Mouse (Mus musculus): ENCODE measurements around the gene Lhfpl2.

The Lhfpl2 gene

DNA sequence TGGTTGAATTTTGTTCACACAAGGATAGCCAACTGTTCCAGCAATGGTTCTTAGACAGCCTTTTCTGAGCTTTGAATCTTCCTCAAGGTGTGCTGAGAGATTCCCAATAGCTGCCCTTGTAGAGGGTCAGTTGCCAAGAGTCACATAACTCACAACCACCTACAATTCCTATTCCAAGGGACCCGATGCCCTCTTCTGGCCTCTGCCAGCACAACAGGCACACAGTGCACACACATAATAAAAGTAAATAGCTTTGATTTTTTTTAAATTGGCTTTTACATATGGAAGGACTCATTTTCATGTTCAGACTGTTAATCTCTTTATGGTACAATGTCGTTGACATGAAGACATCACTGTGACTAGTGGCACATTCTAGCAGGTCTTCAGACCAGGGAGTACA, 155.1 kb downstream of the Lhfpl2 start:
- DNase-seq (ENCODE audit: low spot score in 2 of 2): no peak

DNA sequence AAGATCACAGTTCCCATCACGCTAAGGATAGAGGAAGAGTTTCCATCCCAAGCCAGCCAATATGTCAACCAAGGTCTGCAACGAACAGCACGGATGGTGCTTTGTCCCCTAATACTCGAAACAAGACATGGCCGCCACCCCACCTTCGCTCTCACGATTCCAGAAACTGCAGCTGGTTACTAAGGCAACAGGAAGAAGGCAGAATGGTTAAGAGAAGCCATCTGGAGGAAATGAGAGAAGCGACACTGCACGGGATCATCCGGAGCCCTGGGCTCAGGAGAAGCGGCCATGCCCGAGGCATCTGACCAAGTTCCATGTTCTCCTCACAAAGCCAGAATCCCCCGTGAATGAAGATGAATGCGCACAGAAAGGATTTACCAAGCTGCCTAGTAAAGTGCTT, 166.0 kb downstream of the Lhfpl2 start:
- no peak for DNase-seq (ENCODE audit: low spot score in 2 of 2)

DNA sequence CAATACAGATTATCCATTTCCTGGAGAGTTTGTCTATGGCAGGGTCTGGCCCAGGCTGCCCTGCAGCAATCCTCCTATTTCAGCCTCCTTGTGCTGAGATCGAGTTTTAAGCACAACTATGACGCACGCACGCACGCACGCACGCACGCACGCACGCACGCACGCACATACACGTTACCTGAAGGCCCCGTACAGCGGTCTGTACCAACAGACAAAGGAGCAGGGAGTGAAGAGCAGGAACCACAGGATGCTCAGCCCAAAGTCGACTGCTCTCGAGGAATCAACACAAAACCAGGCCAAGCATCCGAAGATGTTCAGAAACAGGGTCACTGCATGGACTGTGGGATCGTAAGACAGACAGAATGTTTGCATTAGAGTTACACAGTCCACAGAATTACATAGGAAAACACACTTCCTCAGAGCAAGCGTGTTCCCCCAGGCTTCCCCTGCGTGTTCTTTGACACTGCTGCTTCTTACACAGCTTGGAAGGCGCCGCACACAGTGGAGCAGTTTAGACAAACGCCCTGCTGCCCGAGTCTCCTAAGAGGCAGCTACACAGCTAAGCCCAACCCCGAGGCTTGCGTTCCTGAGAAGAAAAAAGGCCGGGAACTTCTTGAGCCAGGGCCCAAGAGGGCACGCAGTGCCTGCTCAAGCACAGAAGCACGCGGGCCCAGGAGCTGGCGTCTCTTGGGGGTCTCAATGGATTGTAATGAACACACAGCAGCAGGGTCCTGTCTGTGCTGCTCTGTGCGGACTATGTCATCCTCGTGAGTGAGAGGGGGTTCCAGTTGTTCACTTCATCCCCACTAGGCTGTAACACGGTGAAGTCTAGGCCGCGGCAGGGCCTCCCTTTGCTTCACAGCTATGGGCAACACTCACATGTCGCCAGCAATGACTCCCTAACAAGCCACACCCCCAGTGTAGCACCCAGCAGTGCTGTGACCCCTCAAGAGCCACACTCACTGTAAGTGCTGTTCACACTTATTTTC, 167.4 kb downstream of the Lhfpl2 start:
- peak in 1 of 2 experiments; percentile 51 for DNase-seq (ENCODE audit: low spot score in 2 of 2)

DNA sequence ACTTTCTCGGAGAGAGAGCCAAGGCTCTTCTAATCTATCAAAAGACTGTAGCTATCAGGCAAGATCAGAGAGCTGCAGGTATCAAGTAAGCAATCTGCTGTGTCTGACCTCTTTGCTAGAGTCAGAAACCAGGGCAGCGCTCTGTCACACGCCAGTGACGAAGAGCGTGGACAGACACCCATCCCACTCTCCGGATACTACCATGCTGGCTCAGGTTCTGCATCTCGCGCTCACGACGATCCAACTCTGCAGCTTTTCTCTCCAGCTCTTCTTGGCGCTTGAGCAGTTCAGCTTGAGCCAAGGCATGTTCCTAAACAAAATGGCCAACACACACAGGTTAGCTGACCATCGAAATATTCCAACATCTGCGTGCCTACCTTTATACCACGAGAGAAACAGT, 174.3 kb downstream of the Lhfpl2 start:
- no peak for DNase-seq (ENCODE audit: low spot score in 2 of 2)

DNA sequence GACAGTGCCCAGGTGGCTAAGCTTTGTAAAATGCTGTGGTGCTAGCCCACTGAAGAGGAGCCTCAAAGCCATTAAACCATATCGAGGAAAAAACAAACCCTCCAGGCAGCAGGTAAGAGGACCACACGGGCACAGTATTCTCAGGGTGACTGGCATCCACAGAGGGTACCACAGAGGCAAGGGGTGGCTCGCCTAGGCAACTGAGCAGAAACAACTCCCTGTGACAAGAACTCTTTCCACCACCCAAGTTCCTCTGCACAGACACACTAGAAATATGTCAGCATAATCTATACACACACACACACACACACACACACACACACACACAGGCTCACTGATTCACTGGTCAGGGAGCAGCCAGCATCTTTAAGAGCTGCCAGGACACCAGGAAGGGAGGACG, 181.9 kb downstream of the Lhfpl2 start:
- no peak for DNase-seq (ENCODE audit: low spot score in 2 of 2)

DNA sequence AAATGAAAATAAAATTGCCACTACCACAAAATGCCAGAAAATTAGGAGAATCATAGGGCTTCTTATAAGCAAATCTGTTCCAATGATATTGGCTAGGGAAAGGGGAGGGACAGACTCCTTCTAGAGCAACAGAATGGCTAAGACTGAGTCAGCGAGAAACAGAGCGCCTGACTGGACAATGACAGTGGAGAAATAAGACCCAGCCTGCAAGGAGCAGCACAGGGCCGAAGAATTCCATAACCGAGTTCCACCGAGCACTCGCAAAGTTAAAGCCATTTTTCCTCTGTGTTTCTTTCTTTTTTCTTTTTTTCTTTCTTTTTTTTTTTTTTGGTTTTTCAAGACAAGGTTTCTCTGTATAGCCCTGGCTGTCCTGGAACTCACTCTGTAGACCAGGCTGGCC, 182.5 kb downstream of the Lhfpl2 start:
- DNase-seq (ENCODE audit: low spot score in 2 of 2): no peak

DNA sequence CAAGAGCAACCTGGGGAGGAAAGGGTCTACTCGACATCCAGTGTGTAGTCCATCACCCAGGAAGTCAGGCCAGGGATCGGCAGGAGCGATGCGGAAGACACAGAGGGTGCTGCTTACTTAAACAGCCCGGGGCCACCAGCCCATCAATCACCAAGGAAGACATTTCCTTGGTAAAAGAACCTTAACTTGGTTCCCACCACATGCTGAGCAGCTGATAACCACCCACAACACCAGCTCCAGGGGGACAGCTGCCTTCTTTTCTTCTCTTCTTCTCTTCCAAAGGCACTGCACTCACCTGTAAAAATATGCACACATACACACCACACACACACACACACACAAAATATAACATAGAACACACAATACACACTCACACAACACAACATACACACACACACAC, 183.3 kb downstream of the Lhfpl2 start:
- no peak for DNase-seq (ENCODE audit: low spot score in 2 of 2)

DNA sequence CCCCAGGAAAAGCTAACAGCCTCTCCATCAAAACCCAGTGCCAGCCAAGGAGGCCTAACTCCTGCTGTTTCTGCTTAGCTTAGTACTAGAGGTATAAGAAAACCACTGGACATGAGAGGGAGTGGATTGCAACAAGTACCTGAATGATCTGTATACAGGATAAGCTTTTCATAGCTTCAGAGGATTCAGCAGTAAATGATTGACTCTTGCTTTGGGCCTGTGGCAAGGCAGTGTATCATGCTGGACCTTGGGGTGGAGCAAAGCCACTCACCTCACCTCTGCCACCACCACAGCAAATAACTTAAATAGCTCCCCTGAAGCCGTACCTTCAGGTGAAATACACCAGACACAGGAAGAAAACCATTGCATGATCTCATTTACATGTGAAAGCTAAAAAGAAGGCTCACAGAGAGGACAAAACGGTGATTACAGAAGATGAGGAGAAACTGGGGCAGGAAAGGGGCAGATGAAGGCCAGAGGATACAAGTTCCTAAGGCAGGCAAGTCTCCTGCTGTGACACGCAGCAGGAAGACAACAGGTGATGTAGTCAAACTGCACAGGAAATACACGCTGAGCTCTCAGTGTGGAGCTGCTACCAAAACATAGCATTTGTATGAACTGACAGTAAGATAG, 184.4 kb downstream of the Lhfpl2 start:
- DNase-seq (ENCODE audit: low spot score in 2 of 2): no peak

DNA sequence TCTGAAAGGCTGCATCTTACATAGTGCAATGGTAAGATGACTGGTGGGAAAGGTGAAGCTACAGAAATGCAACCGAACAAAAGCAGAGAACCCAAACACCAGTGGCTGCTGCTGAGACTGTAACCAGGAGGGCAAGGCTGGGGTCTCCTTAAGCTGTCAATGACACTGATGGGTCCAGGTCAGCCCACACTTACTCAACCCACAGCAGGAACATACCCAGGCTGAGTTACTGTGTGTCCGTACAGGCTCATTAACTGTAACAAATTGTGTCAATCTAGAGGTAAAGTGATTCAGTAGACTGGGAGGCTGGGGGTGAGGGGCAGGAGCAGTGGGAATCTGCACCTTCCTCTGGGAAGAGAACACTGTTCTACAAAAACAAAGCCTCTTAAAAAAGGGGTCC, 185.3 kb downstream of the Lhfpl2 start:
- DNase-seq (ENCODE audit: low spot score in 2 of 2): no peak

Measured in spleen, postnatal 4 days (tissue).